Mouse (Mus musculus): Measurements from ENCODE around the gene Podn. TPM values are rescaled to one million over a fixed set of nuclear protein-coding genes. Genes with fewer than 3 reads are reported as not detected.

Podn gene
- polyA plus RNA-seq, 1 experiment: 8.4 TPM

- no peak for DNase-seq (ENCODE audit: extremely low spot score in 1 of 2, low spot score in 1 of 2)
Measured at GRCm38 (mm10) chr4:108014466-108014865, 81.8 kb downstream of the Podn start.

GRCm38 (mm10) chr4:108008541-108008940, 87.7 kb downstream of the Podn start:
- no peak for DNase-seq (ENCODE audit: extremely low spot score in 1 of 2, low spot score in 1 of 2)

GRCm38 (mm10) chr4:108007532-108008103, 88.6 kb downstream of the Podn start:
- DNase-seq (ENCODE audit: extremely low spot score in 1 of 2, low spot score in 1 of 2): no peak

- DNase-seq (ENCODE audit: extremely low spot score in 1 of 2, low spot score in 1 of 2): no peak
Measured at GRCm38 (mm10) chr4:108005328-108005727, 90.9 kb downstream of the Podn start.

GRCm38 (mm10) chr4:107999380-107999779, 96.9 kb downstream of the Podn start:
- no peak for DNase-seq (ENCODE audit: extremely low spot score in 1 of 2, low spot score in 1 of 2)

GRCm38 (mm10) chr4:107998641-107999332, 97.5 kb downstream of the Podn start:
- DNase-seq (ENCODE audit: extremely low spot score in 1 of 2, low spot score in 1 of 2): no peak

GRCm38 (mm10) chr4:107996418-107996986, 99.7 kb downstream of the Podn start:
- DNase-seq (ENCODE audit: extremely low spot score in 1 of 2, low spot score in 1 of 2): no peak

GRCm38 (mm10) chr4:107995727-107996126, 100.5 kb downstream of the Podn start:
- no peak for DNase-seq (ENCODE audit: extremely low spot score in 1 of 2, low spot score in 1 of 2)

- DNase-seq (ENCODE audit: extremely low spot score in 1 of 2, low spot score in 1 of 2): no peak
Measured at GRCm38 (mm10) chr4:107995011-107995410, 101.2 kb downstream of the Podn start.

GRCm38 (mm10) chr4:107991879-107992278, 104.4 kb downstream of the Podn start:
- DNase-seq (ENCODE audit: extremely low spot score in 1 of 2, low spot score in 1 of 2): no peak

- DNase-seq (ENCODE audit: extremely low spot score in 1 of 2, low spot score in 1 of 2): no peak
Measured at GRCm38 (mm10) chr4:107990818-107991217, 105.4 kb downstream of the Podn start.

- no peak for DNase-seq (ENCODE audit: extremely low spot score in 1 of 2, low spot score in 1 of 2)
Measured at GRCm38 (mm10) chr4:107988931-107989330, 107.3 kb downstream of the Podn start.

- no peak for DNase-seq (ENCODE audit: extremely low spot score in 1 of 2, low spot score in 1 of 2)
Measured at GRCm38 (mm10) chr4:107986386-107987168, 109.7 kb downstream of the Podn start.

- DNase-seq (ENCODE audit: extremely low spot score in 1 of 2, low spot score in 1 of 2): no peak
Measured at GRCm38 (mm10) chr4:107985812-107986211, 110.4 kb downstream of the Podn start.

GRCm38 (mm10) chr4:107984282-107984981, 111.8 kb downstream of the Podn start:
- DNase-seq (ENCODE audit: extremely low spot score in 1 of 2, low spot score in 1 of 2): peak; percentile 77 to 91

GRCm38 (mm10) chr4:107983717-107984116, 112.5 kb downstream of the Podn start:
- DNase-seq (ENCODE audit: extremely low spot score in 1 of 2, low spot score in 1 of 2): no peak

- no peak for DNase-seq (ENCODE audit: extremely low spot score in 1 of 2, low spot score in 1 of 2)
Measured at GRCm38 (mm10) chr4:107980002-107980600, 116.1 kb downstream of the Podn start.

GRCm38 (mm10) chr4:107979530-107979929, 116.7 kb downstream of the Podn start:
- peak in 1 of 2 experiments; percentile 32 for DNase-seq (ENCODE audit: extremely low spot score in 1 of 2, low spot score in 1 of 2)

- no peak for DNase-seq (ENCODE audit: extremely low spot score in 1 of 2, low spot score in 1 of 2)
Measured at GRCm38 (mm10) chr4:107977593-107977992, 118.7 kb downstream of the Podn start.

- DNase-seq (ENCODE audit: extremely low spot score in 1 of 2, low spot score in 1 of 2): no peak
Measured at GRCm38 (mm10) chr4:107975004-107975403, 121.2 kb downstream of the Podn start.
